8 mouse cellular contexts compared by ENCODE assay signal in the genomic region with DNA sequence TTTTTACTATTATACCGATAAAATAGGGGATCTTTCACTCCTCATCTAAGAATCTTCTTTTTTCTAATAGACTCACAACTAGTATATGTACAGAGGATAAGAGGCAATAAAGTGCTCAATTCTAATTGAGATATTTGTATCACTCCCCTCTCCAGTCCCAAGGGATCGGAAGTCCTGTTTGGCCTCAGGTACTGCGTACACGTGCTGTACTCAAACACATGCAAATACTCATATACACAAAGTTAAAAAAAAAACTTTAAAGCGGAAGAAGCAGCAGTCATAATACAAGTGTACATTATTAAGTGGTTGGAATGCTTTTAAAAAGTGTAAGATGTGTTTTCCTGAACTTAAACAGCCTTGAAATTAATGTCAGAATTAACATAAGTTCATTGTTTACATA. TPM values are rescaled to one million over a fixed set of nuclear protein-coding genes. Genes with fewer than 3 reads are reported as not detected.
DNase-seq lines count a peak whose midpoint lies in the region; ATAC-seq and TF ChIP-seq lines count a peak whose summit lies in the region.

No protein-coding gene starts in this region.

- no peaks in the 10 kb centered on the region for H3K79me2 ChIP-seq in heart, adult 2 months (replicated peaks; ENCODE audit: control insufficient read depth, insufficient read depth, low read length)

- peak overlapping the region; percentile 55 for H3K4me2 ChIP-seq in liver, embryonic 12.5 days

- TF ChIP-seq EP300 in heart, adult 2 months (IDR thresholded peaks at IDR 0.05; ENCODE audit: insufficient read depth, low read depth, low read length), result no peak

- H3K4me3 ChIP-seq in heart, adult 2 months, result peak overlapping the region; percentile 27
- H3K4me3 ChIP-seq in embryonic fibroblast, embryonic 13.5 days (ENCODE audit: insufficient read depth, low read length), result peak overlapping the region; percentile 38
- H3K4me3 ChIP-seq in liver, embryonic 12.5 days, result peak overlapping the region; percentile 58

- no peaks in the 10 kb centered on the region for H3K27me3 ChIP-seq in heart, adult 2 months (ENCODE audit: control insufficient read depth, insufficient read depth, low read length)
- no peaks in the 10 kb centered on the region for H3K27me3 ChIP-seq in liver, embryonic 12.5 days (replicated peaks)

- DNase-seq in heart, adult 2 months, result no peak
- DNase-seq in heart, adult 9 months (ENCODE audit: low spot score in 2 of 2), result no peak
- DNase-seq in 3T3-L1 (ENCODE audit: low read depth, low spot score), result peak; percentile 20
- DNase-seq in adrenal gland, postnatal 25 days, result no peak
- DNase-seq in urinary bladder, adult 2 months (ENCODE audit: low spot score), result no peak
- no peak for DNase-seq in retina, embryonic 14.5 days (ENCODE audit: low spot score)

- WGBS in heart, adult 2 months, result 57% methylated on average over 5 of the region's 5 CpGs
- 72% methylated on average over 5 of the region's 5 CpGs for WGBS in liver, embryonic 12.5 days (ENCODE audit: insufficient replicate concordance)

- intact Hi-C loops in heart, adult 2 months (cut with DNase I), result loop anchor here (2.0 to 5.0 kb wide), 2 partner anchors 35 to 284 kb away; a partner anchor contains a TSS

- ATAC-seq in liver, embryonic 12.5 days, result no peak

- H3K9me3 ChIP-seq in liver, embryonic 12.5 days (replicated peaks), result no peaks in the 10 kb centered on the region

- no peak overlapping the region for H3K9ac ChIP-seq in heart, adult 2 months (ENCODE audit: low read depth, low read length)
- H3K9ac ChIP-seq in liver, embryonic 12.5 days, result no peak overlapping the region

- no peaks in the 10 kb centered on the region for H3K36me3 ChIP-seq in heart, adult 2 months (ENCODE audit: control insufficient read depth, insufficient read depth, low read length)
- H3K36me3 ChIP-seq in liver, embryonic 12.5 days, result no peaks in the 10 kb centered on the region

- no peak for TF ChIP-seq CTCF in heart, adult 2 months (IDR thresholded peaks at IDR 0.05)
- TF ChIP-seq CTCF in embryonic fibroblast, embryonic 13.5 days (IDR thresholded peaks at IDR 0.05; ENCODE audit: borderline replicate concordance, insufficient read depth, low read length), result no peak

- H3K4me1 ChIP-seq in heart, adult 2 months (ENCODE audit: control insufficient read depth, insufficient read depth, low read length), result peaks cover 1% of the 10 kb centered on the region
- no peaks in the 10 kb centered on the region for H3K4me1 ChIP-seq in embryonic fibroblast, embryonic 13.5 days (ENCODE audit: control insufficient read depth, insufficient read depth, low read length)
- peaks cover 5% of the 10 kb centered on the region; the same call in 1 of the 2 replicates for H3K4me1 ChIP-seq in liver, embryonic 12.5 days

- no peak for TF ChIP-seq POLR2A in heart, adult 2 months (IDR thresholded peaks at IDR 0.05; ENCODE audit: insufficient read depth, low read depth, low read length)
- no peak for TF ChIP-seq POLR2A in embryonic fibroblast, embryonic 13.5 days (IDR thresholded peaks at IDR 0.05; ENCODE audit: low read depth, low read length)

- peak overlapping the region; percentile 89 for H3K27ac ChIP-seq in heart, adult 2 months
- H3K27ac ChIP-seq in embryonic fibroblast, embryonic 13.5 days (ENCODE audit: insufficient read depth, low read length), result no peak overlapping the region
- H3K27ac ChIP-seq in liver, embryonic 12.5 days, result no peak overlapping the region

RNA-seq across cellular contexts. Expression of a gene that starts 0.5 kb away (rescaled TPM):
- total RNA-seq in heart, adult 2 months (2021), result 100 to 1,000 TPM; 144 to 190 TPM
- polyA plus RNA-seq in heart, adult 2 months (2012; rRNA removed), result 31.3 and 63.0 TPM in 2 replicates
- 115 and 124 TPM in 2 replicates for polyA plus RNA-seq in embryonic fibroblast, embryonic 13.5 days (2011; ENCODE audit: insufficient read length, low read depth, missing spikeins)
- polyA plus RNA-seq in liver, embryonic 12.5 days (2016; fragmentation: Nextera tagmentation; extraction: Ambion mirVana), result 37.2 and 42.4 TPM in 2 replicates
- 66.9 and 76.7 TPM in 2 replicates for total RNA-seq in adrenal gland, postnatal 25 days (2021)
- polyA plus RNA-seq in urinary bladder, adult 2 months (2012; rRNA removed), result 39.7 and 45.2 TPM in 2 replicates

RNA-seq across cellular contexts. Expression of a gene that starts 0.7 kb away (rescaled TPM):
- 1 to 10 TPM; 1.0 to 2.4 TPM for total RNA-seq in heart, adult 2 months (2021)
- polyA plus RNA-seq in heart, adult 2 months (2012; rRNA removed), result 0.45 and 1.8 TPM in 2 replicates
- 1.6 and 1.7 TPM in 2 replicates for polyA plus RNA-seq in embryonic fibroblast, embryonic 13.5 days (2011; ENCODE audit: insufficient read length, low read depth, missing spikeins)
- 0.62 and 1.1 TPM in 2 replicates for polyA plus RNA-seq in liver, embryonic 12.5 days (2016; fragmentation: Nextera tagmentation; extraction: Ambion mirVana)
- total RNA-seq in adrenal gland, postnatal 25 days (2021), result 6.8 and 9.9 TPM in 2 replicates
- polyA plus RNA-seq in urinary bladder, adult 2 months (2012; rRNA removed), result 1.0 and 1.3 TPM in 2 replicates

RNA-seq across cellular contexts. Expression of a gene that starts 34.7 kb away (rescaled TPM):
- total RNA-seq in heart, adult 2 months (2021), result 1 to 10 TPM; 8.7 to 9.6 TPM
- polyA plus RNA-seq in heart, adult 2 months (2012; rRNA removed), result 4.3 and 4.8 TPM in 2 replicates
- 8.3 and 9.2 TPM in 2 replicates for polyA plus RNA-seq in embryonic fibroblast, embryonic 13.5 days (2011; ENCODE audit: insufficient read length, low read depth, missing spikeins)
- polyA plus RNA-seq in liver, embryonic 12.5 days (2016; fragmentation: Nextera tagmentation; extraction: Ambion mirVana), result 16.3 and 16.9 TPM in 2 replicates
- 10.0 and 12.2 TPM in 2 replicates for total RNA-seq in adrenal gland, postnatal 25 days (2021)
- 18.3 and 26.1 TPM in 2 replicates for polyA plus RNA-seq in urinary bladder, adult 2 months (2012; rRNA removed)

RNA-seq across cellular contexts. Expression of a gene that starts 34.7 kb away (rescaled TPM):
- total RNA-seq in heart, adult 2 months (2021), result 1 to 10 TPM; 2.6 TPM
- 3.3 and 6.4 TPM in 2 replicates for polyA plus RNA-seq in heart, adult 2 months (2012; rRNA removed)
- 7.0 and 9.8 TPM in 2 replicates for polyA plus RNA-seq in embryonic fibroblast, embryonic 13.5 days (2011; ENCODE audit: insufficient read length, low read depth, missing spikeins)
- 6.3 TPM in 2 replicates for polyA plus RNA-seq in liver, embryonic 12.5 days (2016; fragmentation: Nextera tagmentation; extraction: Ambion mirVana)
- total RNA-seq in adrenal gland, postnatal 25 days (2021), result 11.4 and 12.1 TPM in 2 replicates
- 10.3 and 13.8 TPM in 2 replicates for polyA plus RNA-seq in urinary bladder, adult 2 months (2012; rRNA removed)

RNA-seq across cellular contexts. Expression of a gene that starts 34.7 kb away (rescaled TPM):
- 10 to 100 TPM; 23.9 to 28.6 TPM for total RNA-seq in heart, adult 2 months (2021)
- 9.7 and 23.4 TPM in 2 replicates for polyA plus RNA-seq in heart, adult 2 months (2012; rRNA removed)
- polyA plus RNA-seq in embryonic fibroblast, embryonic 13.5 days (2011; ENCODE audit: insufficient read length, low read depth, missing spikeins), result 31.3 and 46.1 TPM in 2 replicates
- polyA plus RNA-seq in liver, embryonic 12.5 days (2016; fragmentation: Nextera tagmentation; extraction: Ambion mirVana), result 46.3 and 47.8 TPM in 2 replicates
- total RNA-seq in adrenal gland, postnatal 25 days (2021), result 27.7 and 29.1 TPM in 2 replicates
- 19.5 and 19.8 TPM in 2 replicates for polyA plus RNA-seq in urinary bladder, adult 2 months (2012; rRNA removed)
